Mouse (Mus musculus) thymus, adult 2 months (tissue): Measurements from ENCODE around the gene Avpi1.

Source experiments
- CTCF ChIP-seq: fragments of 200-500 bp; IDR thresholded peaks from 2 replicates; pipeline ENCODE4 v1.5.1; 2012; ENCODE audit warnings: mild to moderate bottlenecking, control low read depth, low read length, moderate library complexity, borderline replicate concordance; ENCODE audit not compliant: control insufficient read depth, poor library complexity, insufficient read depth; ENCODE audit errors: extremely low read depth
- POLR2A ChIP-seq: fragments of 200-500 bp; IDR thresholded peaks from 2 replicates; pipeline ENCODE4 v1.6.1; 2012; ENCODE audit warnings: mild to moderate bottlenecking, low read length, control low read depth, moderate library complexity; ENCODE audit not compliant: control insufficient read depth, poor library complexity, insufficient read depth; ENCODE audit errors: extremely low read depth

- TF ChIP-seq CTCF (no peak), POLR2A (no peak)
Observed at GRCm38 (mm10) chr19:42145731-42146130, 16.9 kb upstream of the Avpi1 start.
